Mouse (Mus musculus) heart, postnatal 25 days (tissue): ENCODE measurements around the gene Huwe1. TPM values are rescaled to one million over a fixed set of nuclear protein-coding genes. Genes with fewer than 3 reads are reported as not detected.

Experiments used
- DNase-seq: peaks from one replicate; pipeline ENCODE4 v3.0.0; 2022; ENCODE audit warnings: low spot score
- intact Hi-C: fragments of 180-260 bp; cut with DNase I; formaldehyde crosslinking; loops from one replicate; pipeline ENCODE4 v1.15.1; 2025
- total RNA-seq, 2 experiments: library from RNA; stranded (reverse); gene quantifications; 2 replicates each; pipeline ENCODE4 v1.2.3; 2021

Huwe1 gene
- total RNA-seq: 100 to 1,000 TPM; 153 to 169 TPM

GRCm38 (mm10) chrX:151800701-151801511 lies at the start of gene Huwe1:
Gene Huwe1 (plus strand): TSS chrX:151800807.
- DNase-seq: peak; percentile 10
- intact Hi-C loops: loop anchor here (5.0 kb wide), 1 partner anchor 201 kb away; the partner anchor contains the start of gene Hsd17b10

DNA sequence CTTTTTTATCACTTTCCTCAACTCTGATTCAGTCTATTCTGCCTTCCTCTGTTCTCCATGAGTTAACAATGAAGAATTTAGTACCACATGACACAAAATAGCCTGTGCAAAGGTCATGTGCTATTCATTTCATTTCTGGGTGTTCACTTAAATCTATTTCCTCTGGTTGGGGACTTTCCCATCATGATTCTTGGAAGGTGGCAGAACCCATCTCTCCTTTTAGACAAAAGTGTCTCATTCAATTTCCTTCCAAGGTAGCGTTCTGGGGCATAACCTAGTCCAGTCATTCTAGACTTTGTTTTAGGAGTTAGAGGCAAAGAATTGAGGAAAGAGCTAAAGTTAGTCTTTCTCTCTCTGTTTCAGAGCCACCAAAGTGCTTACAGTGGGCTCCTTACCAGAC lies 20.3 kb upstream of the Huwe1 start:
- no peak for DNase-seq
- intact Hi-C loops: no loop called here

- no peak for DNase-seq
- intact Hi-C loops: no loop called here
These were observed 17.7 kb upstream of the Huwe1 start for GRCm38 (mm10) chrX:151782939-151783338.

GRCm38 (mm10) chrX:151792766-151793165 lies 7.8 kb upstream of the Huwe1 start:
- intact Hi-C loops: no loop called here
- no peak for DNase-seq

- intact Hi-C loops: no loop called here
- DNase-seq: no peak
These were observed 2.6 kb upstream of the Huwe1 start for GRCm38 (mm10) chrX:151797970-151798369.

DNA sequence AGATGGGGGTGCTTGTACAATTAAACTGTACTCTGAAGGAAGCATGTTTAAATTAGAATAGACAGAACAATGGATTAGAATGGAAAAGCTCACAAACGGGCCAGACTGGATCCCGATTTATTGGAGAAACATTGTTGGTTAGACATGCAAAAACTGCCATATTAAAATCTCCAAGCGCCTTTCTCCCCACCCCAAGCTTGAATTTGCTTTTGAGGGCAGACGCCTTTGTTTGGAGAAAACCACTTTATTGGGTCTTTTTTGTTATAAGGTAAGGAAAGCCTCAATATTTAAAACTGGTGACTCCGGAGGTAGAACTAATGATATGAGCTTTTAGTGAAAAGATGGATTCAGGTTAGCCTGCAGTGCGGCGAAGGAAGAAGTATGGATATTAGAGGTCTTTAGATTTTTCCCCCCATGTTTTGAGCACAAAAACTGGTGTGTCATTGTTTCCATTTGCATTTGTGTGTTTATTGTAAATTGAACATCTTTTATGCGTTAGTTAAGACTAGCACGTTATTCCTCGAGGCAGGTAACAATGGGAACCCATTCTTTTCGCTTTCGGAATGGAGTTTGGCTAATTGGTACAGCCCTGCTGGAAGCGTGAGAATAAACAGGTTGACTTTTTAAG lies 1.8 kb downstream of the Huwe1 start:
- DNase-seq: no peak
- intact Hi-C loops: loop anchor here (5.0 kb wide), 1 partner anchor 200 kb away; the partner anchor contains the start of gene Hsd17b10

DNA sequence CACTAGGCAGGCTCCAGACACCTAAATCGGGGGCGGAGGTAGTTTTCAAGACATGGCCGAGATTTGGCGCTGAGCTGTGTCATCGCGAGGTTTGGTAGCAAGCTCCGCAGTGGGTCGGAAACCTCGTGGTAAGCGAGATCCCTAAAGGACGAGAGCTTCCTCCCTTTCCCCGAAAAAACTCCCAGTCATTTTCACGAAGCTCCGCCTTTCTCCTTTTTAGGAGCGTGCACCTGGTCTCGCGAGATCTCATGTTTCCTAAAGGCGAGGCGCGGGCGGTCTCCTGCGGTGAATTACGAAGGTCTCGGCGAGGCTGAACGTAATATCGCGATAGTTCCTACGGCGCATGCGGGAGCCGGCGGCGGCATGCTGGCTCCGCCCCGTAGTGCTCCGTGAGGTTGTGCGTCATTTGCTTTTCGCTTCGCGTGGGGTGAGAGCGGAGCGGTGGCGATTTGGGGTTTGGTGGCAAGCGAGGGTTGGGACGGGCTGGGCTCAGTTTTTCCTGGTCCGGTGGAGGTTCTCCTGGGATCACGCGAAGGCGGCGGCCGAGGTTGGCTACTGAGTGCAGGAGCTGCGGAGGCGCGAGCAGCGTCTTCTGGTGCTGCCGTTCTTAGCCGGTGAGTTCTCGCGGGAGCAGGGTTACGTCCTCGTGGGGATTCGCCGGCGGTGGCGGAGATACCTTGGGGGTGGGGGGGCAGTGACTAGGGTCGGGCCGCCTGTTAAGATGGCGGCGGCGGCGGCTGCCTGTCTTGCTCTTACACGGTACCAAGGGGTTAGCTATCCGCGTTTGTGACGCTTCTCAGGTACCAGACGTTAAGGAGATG lies 2.6 kb downstream of the Huwe1 start:
- DNase-seq: peak; percentile 90
- intact Hi-C loops: loop anchor here (5.0 kb wide), 1 partner anchor 199 kb away; the partner anchor contains the start of gene Hsd17b10

- intact Hi-C loops: loop anchor here (5.0 kb wide), 1 partner anchor 199 kb away; the partner anchor contains the start of gene Hsd17b10
- peak; percentile 32 for DNase-seq
These were observed 3.1 kb downstream of the Huwe1 start for GRCm38 (mm10) chrX:151803777-151804101.

DNA sequence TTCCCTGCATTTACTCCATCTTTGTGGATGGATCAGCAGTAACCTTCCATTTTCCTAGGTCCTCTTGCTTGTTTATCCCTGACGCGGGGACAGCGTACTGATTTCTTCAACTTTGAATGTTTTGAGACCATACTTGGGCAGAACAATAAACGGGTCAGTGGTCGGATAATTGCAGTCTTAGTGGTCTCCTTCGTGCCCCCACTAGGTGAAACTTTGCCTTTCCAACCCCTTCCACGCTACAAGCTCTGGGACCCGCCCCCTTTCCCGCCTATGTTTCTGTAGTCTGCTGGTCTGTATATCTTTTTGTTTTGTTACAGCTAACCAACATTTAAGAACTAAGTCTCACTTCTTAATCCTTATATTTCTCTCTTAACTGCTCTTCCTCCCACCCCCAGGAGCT lies 3.8 kb downstream of the Huwe1 start:
- DNase-seq: no peak
- intact Hi-C loops: loop anchor here (5.0 kb wide), 1 partner anchor 198 kb away; the partner anchor contains the start of gene Hsd17b10

DNA sequence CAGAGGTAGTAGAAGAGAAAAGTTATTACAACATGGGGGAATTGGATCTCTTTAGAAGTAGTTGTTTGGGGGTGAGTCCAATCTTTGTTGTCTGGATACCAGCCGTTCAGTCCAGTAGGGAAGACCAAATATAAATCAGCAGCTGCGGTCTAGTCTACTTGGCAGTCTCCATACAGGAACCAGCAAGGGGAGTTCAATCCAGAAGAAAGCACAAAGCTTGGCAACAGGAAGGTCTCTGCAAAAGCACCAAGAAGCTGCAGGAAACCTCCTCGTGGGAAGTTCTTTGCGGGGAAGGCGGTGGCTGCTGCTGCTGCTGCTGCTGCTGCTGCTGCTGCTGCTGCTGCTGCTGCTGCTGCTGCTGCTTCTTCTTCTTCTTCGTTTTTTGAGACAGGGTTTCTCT lies 10.9 kb downstream of the Huwe1 start:
- intact Hi-C loops: loop anchor here (10.0 kb wide), 1 partner anchor 287 kb away; the partner anchor contains the start of gene Phf8
- DNase-seq: no peak

DNA sequence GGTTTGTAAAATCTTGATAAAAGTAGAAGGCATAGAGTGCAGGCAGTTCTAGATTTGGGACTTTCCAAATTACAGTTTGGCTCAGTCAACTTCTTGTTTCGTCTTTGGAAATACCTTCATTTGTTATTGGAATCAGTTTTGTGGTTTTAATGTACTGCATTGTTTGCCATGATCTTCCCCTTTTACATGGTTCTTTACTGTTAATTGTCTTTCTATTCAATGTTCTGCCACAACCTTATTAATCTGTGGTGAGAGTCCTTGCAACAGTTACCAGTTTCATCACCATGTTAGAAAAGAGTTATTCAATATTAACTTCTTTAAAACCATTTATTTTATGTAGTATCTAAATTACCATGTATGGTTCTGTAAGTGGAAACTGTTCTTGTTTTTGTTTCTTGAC lies 13.0 kb downstream of the Huwe1 start:
- intact Hi-C loops: loop anchor here (10.0 kb wide), 1 partner anchor 289 kb away; the partner anchor contains the start of gene Phf8

GRCm38 (mm10) chrX:151817712-151818111 lies 17.1 kb downstream of the Huwe1 start:
- intact Hi-C loops: loop anchor here (10.0 kb wide), 1 partner anchor 293 kb away; the partner anchor contains the start of gene Phf8
- no peak for DNase-seq

More for the DNA sequence above, 13.0 kb downstream of the Huwe1 start:
- DNase-seq: no peak

- DNase-seq: no peak
- intact Hi-C loops: no loop called here
These were observed 28.4 kb downstream of the Huwe1 start for GRCm38 (mm10) chrX:151828971-151829370.

DNA sequence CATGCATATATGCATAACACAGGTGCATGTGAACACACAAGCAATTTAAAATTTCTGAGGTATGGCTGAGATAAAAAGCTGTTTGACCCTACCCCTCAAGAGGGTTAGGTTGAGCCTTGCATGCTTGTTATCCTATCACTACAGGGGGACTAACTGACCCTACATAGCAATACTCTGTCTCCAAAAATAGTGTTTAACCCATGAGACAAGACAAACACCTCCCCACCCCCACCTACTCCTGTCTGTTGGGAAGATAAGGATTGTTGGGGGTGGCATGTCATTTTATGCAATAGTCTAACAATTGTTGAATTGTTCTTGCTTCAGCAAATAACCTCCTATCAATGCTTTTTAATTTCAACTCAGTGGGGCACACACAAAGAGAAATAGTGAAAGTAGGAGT lies 30.7 kb downstream of the Huwe1 start:
- no peak for DNase-seq
- intact Hi-C loops: no loop called here

DNA sequence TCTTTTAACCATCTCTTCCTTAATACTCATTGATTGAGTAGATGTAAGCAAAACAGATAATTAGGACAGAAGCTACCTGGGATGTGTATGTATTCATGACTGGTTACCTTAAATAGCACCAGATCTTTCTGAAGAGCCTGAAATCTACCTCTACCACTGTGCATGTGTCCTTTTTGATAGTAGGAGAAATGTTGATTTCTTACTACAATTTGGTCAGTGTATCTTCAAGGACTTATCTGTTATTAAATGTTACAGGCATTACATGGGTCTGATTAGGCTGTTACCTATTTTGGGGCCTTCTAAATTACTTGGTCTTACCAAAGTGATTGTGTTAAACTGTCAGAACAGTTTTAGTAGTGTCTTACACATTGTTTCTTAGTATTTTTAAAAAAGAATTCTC lies 32.4 kb downstream of the Huwe1 start:
- DNase-seq: no peak
- intact Hi-C loops: no loop called here

- intact Hi-C loops: no loop called here
- DNase-seq: no peak
These were observed 58.8 kb downstream of the Huwe1 start for GRCm38 (mm10) chrX:151859436-151859835.

- no peak for DNase-seq
- intact Hi-C loops: no loop called here
These were observed 110.1 kb downstream of the Huwe1 start for GRCm38 (mm10) chrX:151910692-151911091.

DNA sequence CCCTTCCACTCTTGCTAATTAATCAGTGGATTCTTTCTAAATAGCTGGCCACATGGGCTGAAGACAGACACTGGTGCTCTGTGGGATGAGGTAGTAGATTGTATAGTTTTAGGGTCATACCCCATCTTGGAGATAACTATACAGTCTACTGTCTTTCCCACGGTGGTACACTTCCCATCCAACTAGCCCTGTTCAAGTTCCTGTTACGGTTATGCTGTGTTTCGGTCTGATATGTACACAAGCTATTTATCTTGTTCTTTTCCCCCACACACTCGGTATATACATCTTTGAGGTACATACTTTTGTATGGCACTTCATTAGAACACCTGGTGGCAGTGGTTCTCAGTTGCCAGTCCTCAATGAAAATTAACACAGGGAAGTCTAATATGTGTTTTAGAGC lies 111.7 kb downstream of the Huwe1 start:
- intact Hi-C loops: no loop called here
- DNase-seq: no peak

DNA sequence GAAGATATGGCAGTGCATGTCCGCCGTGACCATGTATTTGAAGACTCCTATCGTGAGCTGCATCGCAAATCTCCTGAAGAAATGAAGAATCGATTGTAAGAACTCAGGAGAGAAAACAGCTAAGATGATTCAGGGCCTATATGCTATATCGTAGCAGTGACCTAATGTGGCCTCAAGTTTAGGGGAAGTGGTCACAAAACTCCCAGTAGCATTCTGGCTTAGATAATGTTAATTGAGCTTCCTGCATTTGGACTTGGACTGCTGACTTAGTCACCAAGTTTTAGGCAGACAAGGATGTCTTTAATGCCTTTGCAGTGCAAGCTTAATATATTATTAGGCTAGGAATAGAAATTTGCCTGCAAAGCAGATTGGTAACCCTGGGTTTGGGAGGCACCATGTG lies 128.8 kb downstream of the Huwe1 start:
- no peak for DNase-seq
- intact Hi-C loops: loop anchor here (5.0 kb wide), 1 partner anchor 52 kb away; no protein-coding TSS in a partner anchor

DNA sequence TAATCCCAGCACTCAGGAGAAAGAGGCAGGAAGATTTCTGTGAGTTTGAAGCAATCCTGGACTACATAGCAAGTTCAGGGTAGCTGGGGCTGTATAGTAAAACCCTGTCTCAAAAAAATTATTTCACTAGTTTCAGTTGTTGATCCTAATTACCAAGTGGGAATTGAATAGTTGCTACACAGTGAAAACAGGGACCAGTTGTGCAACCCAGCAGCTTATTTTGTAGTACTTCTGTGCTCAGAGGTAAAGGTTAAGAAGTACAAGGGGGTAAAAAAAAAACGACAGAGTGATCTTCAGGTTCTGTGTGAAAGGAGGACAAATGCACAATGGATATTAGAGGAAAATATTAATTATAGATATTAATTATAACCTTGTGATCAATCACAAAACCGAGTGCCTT lies 138.2 kb downstream of the Huwe1 start:
- intact Hi-C loops: no loop called here
- DNase-seq: no peak
